In the genomic region with DNA sequence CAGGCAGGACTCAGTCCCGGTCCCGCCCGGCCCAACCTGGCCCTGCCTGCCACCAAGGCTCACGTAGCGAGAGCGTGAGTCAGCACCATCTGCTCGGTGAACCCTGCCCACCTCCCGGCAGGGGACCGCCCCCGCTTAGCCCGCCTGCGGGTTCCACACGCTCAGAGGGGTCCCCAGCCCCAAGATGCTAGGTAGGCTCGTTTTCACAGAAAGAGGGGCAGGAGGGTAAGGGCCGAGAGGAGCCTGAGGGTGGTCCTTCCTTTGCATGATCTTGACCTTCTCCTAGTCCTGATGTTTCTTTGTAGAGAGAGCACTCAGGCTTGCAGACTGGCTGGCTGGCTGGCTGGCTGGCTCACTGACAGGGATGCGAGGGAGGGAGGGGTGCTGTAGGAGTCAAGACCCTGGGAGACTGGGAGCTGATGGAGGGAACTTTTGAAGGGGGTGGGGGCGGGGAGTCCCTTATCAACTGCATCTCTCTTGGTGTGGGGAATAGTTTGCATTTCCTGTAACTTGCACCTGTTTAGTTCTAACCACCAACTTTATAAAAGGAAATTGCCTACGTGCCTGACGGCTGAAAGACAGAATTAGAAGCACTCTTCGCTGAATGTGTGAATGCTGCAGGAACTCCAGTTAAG, we compare ENCODE assay signal across 8 mouse cellular contexts.
DNase-seq lines count a peak whose midpoint lies in the region; ATAC-seq and TF ChIP-seq lines count a peak whose summit lies in the region.

No protein-coding gene starts in this region.

- no peak overlapping the region for H3K27ac ChIP-seq in embryonic facial prominence, embryonic 12.5 days
- peak overlapping the region; percentile 84 for H3K27ac ChIP-seq in heart, adult 2 months
- peak overlapping the region; percentile 89 for H3K27ac ChIP-seq in liver, adult 2 months (replicated peaks; ENCODE audit: insufficient read depth, low read depth, low read length)
- no peak overlapping the region for H3K27ac ChIP-seq in midbrain, postnatal 0 days (ENCODE audit: low read depth, low read length)
- H3K27ac ChIP-seq in stomach, embryonic 14.5 days (ENCODE audit: low read length): no peak overlapping the region

- no peak for TF ChIP-seq POLR2A in heart, adult 2 months (IDR thresholded peaks at IDR 0.05; ENCODE audit: insufficient read depth, low read depth, low read length)
- TF ChIP-seq POLR2A in liver, adult 2 months (IDR thresholded peaks at IDR 0.05; ENCODE audit: extremely low read depth, insufficient read depth, low read length): no peak

- no peaks in the 10 kb centered on the region for H3K9me3 ChIP-seq in embryonic facial prominence, embryonic 12.5 days
- H3K9me3 ChIP-seq in midbrain, postnatal 0 days (ENCODE audit: low read length): no peaks in the 10 kb centered on the region
- no peaks in the 10 kb centered on the region for H3K9me3 ChIP-seq in stomach, embryonic 14.5 days (ENCODE audit: control insufficient read depth, low read depth, low read length)

- peak overlapping the region; percentile 33 for H3K4me3 ChIP-seq in embryonic facial prominence, embryonic 12.5 days
- H3K4me3 ChIP-seq in heart, adult 2 months: peak overlapping the region; percentile 38
- peak overlapping the region; percentile 66 for H3K4me3 ChIP-seq in liver, adult 2 months (ENCODE audit: insufficient read depth, low read depth, low read length)
- H3K4me3 ChIP-seq in midbrain, postnatal 0 days (ENCODE audit: low read depth, low read length): peak overlapping the region; percentile 37
- H3K4me3 ChIP-seq in stomach, embryonic 14.5 days (ENCODE audit: low read depth, low read length): peak overlapping the region; percentile 28

- intact Hi-C loops in heart, adult 2 months (cut with DNase I): loop anchor here (2.0 to 10.0 kb wide), 2 partner anchors 91 to 113 kb away; no protein-coding TSS in a partner anchor

- H3K9ac ChIP-seq in embryonic facial prominence, embryonic 12.5 days: peak overlapping the region; percentile 35; the same call in 1 of the 2 replicates
- H3K9ac ChIP-seq in heart, adult 2 months (ENCODE audit: low read depth, low read length): peak overlapping the region; percentile 63
- H3K9ac ChIP-seq in liver, adult 2 months (ENCODE audit: low read depth, low read length): peak overlapping the region; percentile 64
- peak overlapping the region; percentile 50; the same call in 1 of the 2 replicates for H3K9ac ChIP-seq in midbrain, postnatal 0 days (replicated peaks; ENCODE audit: low read length, poor library complexity, severe bottlenecking)
- H3K9ac ChIP-seq in stomach, embryonic 14.5 days (replicated peaks; ENCODE audit: low read depth, low read length): peak overlapping the region; percentile 21; the same call in 1 of the 2 replicates

- peak overlapping the region; percentile 67 for H3K4me2 ChIP-seq in embryonic facial prominence, embryonic 12.5 days (replicated peaks)
- peak overlapping the region; percentile 83 for H3K4me2 ChIP-seq in midbrain, postnatal 0 days (ENCODE audit: low read depth, low read length, poor library complexity, severe bottlenecking)
- H3K4me2 ChIP-seq in stomach, embryonic 14.5 days (replicated peaks; ENCODE audit: low read depth, low read length): peak overlapping the region; percentile 71

- peak; percentile 86 for DNase-seq in 3134 (ENCODE audit: extremely low read depth, insufficient read length, low spot score)
- peak; percentile 36 to 38 for DNase-seq in adrenal gland, adult 18-20 months (ENCODE audit: low spot score in 2 of 2)
- peak; percentile 78 to 84 for DNase-seq in heart, adult 2 months
- peak; percentile 88 for DNase-seq in kidney, adult 18-20 months
- no peak for DNase-seq in liver, adult 2 months (ENCODE audit: extremely low read depth, low read depth, low spot score)
- DNase-seq in midbrain, postnatal 0 days (ENCODE audit: low spot score): peak; percentile 22

- 1% methylated on average over 20 of the region's 20 CpGs for WGBS in embryonic facial prominence, embryonic 12.5 days
- WGBS in heart, adult 2 months: under 1% methylated on average over 20 of the region's 20 CpGs
- 7% methylated on average over 20 of the region's 20 CpGs for WGBS in liver, adult 2 months
- WGBS in midbrain, postnatal 0 days: 2% methylated on average over 17 of the region's 20 CpGs
- WGBS in stomach, embryonic 14.5 days: under 1% methylated on average over 20 of the region's 20 CpGs

- peak; percentile 69 for ATAC-seq in embryonic facial prominence, embryonic 12.5 days (ENCODE audit: insufficient number of reproducible peaks, insufficient read depth, low FRiP score, low TSS enrichment)
- ATAC-seq in midbrain, postnatal 0 days (ENCODE audit: low FRiP score): peak; percentile 74; the same call in 1 of the 2 replicates
- ATAC-seq in stomach, embryonic 14.5 days (ENCODE audit: insufficient number of reproducible peaks, insufficient read depth, low FRiP score, low read depth): peak; percentile 76

- peaks cover 4% of the 10 kb centered on the region for H3K27me3 ChIP-seq in embryonic facial prominence, embryonic 12.5 days
- no peaks in the 10 kb centered on the region for H3K27me3 ChIP-seq in heart, adult 2 months (ENCODE audit: control insufficient read depth, insufficient read depth, low read length)
- no peaks in the 10 kb centered on the region for H3K27me3 ChIP-seq in liver, adult 2 months (ENCODE audit: control insufficient read depth, insufficient read depth, low read length)
- no peaks in the 10 kb centered on the region for H3K27me3 ChIP-seq in midbrain, postnatal 0 days (ENCODE audit: insufficient read depth, low read length)
- H3K27me3 ChIP-seq in stomach, embryonic 14.5 days (ENCODE audit: control insufficient read depth, insufficient read depth, low read length): no peaks in the 10 kb centered on the region

- no peak for TF ChIP-seq CTCF in heart, adult 2 months (IDR thresholded peaks at IDR 0.05)
- no peak for TF ChIP-seq CTCF in liver, adult 2 months (IDR thresholded peaks at IDR 0.05; ENCODE audit: low read depth, low read length)
- TF ChIP-seq CTCF in midbrain, postnatal 0 days (IDR thresholded peaks at IDR 0.05): no peak

- peaks cover 24% of the 10 kb centered on the region; the same call in 1 of the 2 replicates for H3K4me1 ChIP-seq in embryonic facial prominence, embryonic 12.5 days
- peaks cover 3% of the 10 kb centered on the region for H3K4me1 ChIP-seq in heart, adult 2 months (ENCODE audit: control insufficient read depth, insufficient read depth, low read length)
- H3K4me1 ChIP-seq in liver, adult 2 months (ENCODE audit: control insufficient read depth, insufficient read depth, low read length): peaks cover 17% of the 10 kb centered on the region
- peaks cover 15% of the 10 kb centered on the region for H3K4me1 ChIP-seq in midbrain, postnatal 0 days (ENCODE audit: insufficient read depth, low read length)
- H3K4me1 ChIP-seq in stomach, embryonic 14.5 days (ENCODE audit: control insufficient read depth, insufficient read depth, low read length): peaks cover 18% of the 10 kb centered on the region; the same call in 1 of the 2 replicates

- H3K79me2 ChIP-seq in heart, adult 2 months (replicated peaks; ENCODE audit: control insufficient read depth, insufficient read depth, low read length): no peaks in the 10 kb centered on the region
- no peaks in the 10 kb centered on the region for H3K79me2 ChIP-seq in liver, adult 2 months (ENCODE audit: control insufficient read depth, insufficient read depth, low read length)

- no peak for TF ChIP-seq EP300 in heart, adult 2 months (IDR thresholded peaks at IDR 0.05; ENCODE audit: insufficient read depth, low read depth, low read length)

- H3K36me3 ChIP-seq in embryonic facial prominence, embryonic 12.5 days: no peaks in the 10 kb centered on the region
- H3K36me3 ChIP-seq in heart, adult 2 months (ENCODE audit: control insufficient read depth, insufficient read depth, low read length): no peaks in the 10 kb centered on the region
- H3K36me3 ChIP-seq in liver, adult 2 months (ENCODE audit: control insufficient read depth, insufficient read depth, low read length): no peaks in the 10 kb centered on the region
- H3K36me3 ChIP-seq in midbrain, postnatal 0 days (ENCODE audit: insufficient read depth, low read length): no peaks in the 10 kb centered on the region
- no peaks in the 10 kb centered on the region for H3K36me3 ChIP-seq in stomach, embryonic 14.5 days (ENCODE audit: control insufficient read depth, insufficient read depth, low read length)

Comparison
In these comparisons a context has a peak if more than half of its experiments do, and no peak if none do; other contexts are left out.
1. H3K27ac ChIP-seq: peak in heart, adult 2 months (single experiment) and liver, adult 2 months (single experiment); none in embryonic facial prominence, embryonic 12.5 days (single experiment), midbrain, postnatal 0 days (single experiment) and stomach, embryonic 14.5 days (single experiment).
2. Peak in every context shown above with its lines, with median percentiles within 50 percentile points of each other: ATAC-seq, H3K4me2 ChIP-seq, H3K4me3 ChIP-seq and H3K9ac ChIP-seq.